Mouse (Mus musculus) heart, embryonic 12.5 days (tissue): ENCODE data around the gene Gm43191. TPM values are rescaled to one million over a fixed set of nuclear protein-coding genes. Genes with fewer than 3 reads are reported as not detected.

ENCODE experiments used
- ATAC-seq: fragments of 200-750 bp; cut with Nextera tagmentation; 2 replicates; pipeline ENCODE4 v1.8.0; 2017; ENCODE audit warnings: moderate TSS enrichment, moderate library complexity; ENCODE audit not compliant: insufficient number of reproducible peaks, low FRiP score
- H3K27ac ChIP-seq: fragments of 300-500 bp; sonication (generic); 2 replicates; pipeline ENCODE4 v1.5.1; 2016; ENCODE audit warnings: mild to moderate bottlenecking, moderate library complexity; ENCODE audit not compliant: poor library complexity, severe bottlenecking
- H3K27me3 ChIP-seq: fragments of 300-500 bp; sonication (generic); replicated peaks from 2 replicates; pipeline ENCODE4 v1.6.1; 2016; ENCODE audit warnings: mild to moderate bottlenecking, moderate library complexity
- H3K36me3 ChIP-seq: fragments of 300-500 bp; sonication (generic); 2 replicates; pipeline ENCODE4 v1.6.1; 2016; ENCODE audit warnings: mild to moderate bottlenecking, moderate library complexity
- H3K4me1 ChIP-seq: fragments of 300-500 bp; sonication (generic); replicated peaks from 2 replicates; pipeline ENCODE4 v1.6.1; 2016; ENCODE audit warnings: mild to moderate bottlenecking
- H3K4me2 ChIP-seq: fragments of 300-500 bp; sonication (generic); 2 replicates; pipeline ENCODE4 v1.6.1; 2016; ENCODE audit warnings: mild to moderate bottlenecking, moderate library complexity
- H3K4me3 ChIP-seq: fragments of 300-500 bp; sonication (generic); 2 replicates; pipeline ENCODE4 v1.5.1; 2016; ENCODE audit warnings: mild to moderate bottlenecking
- H3K9ac ChIP-seq: fragments of 300-500 bp; sonication (generic); 2 replicates; pipeline ENCODE4 v1.6.1; 2016; ENCODE audit warnings: mild to moderate bottlenecking, moderate library complexity
- H3K9me3 ChIP-seq: fragments of 300-500 bp; sonication (generic); replicated peaks from 2 replicates; pipeline ENCODE4 v1.6.1; 2016; ENCODE audit warnings: mild to moderate bottlenecking, moderate library complexity
- WGBS: fragments of 180-500 bp; shearing (Covaris S2); methylation state at CpG from one replicate; pipeline ENCODE4 v1.1.7; 2016; 5-methylcytosine and 5-hydroxymethylcytosine counted together
- polyA plus RNA-seq: library from polyadenylated mRNA; unstranded; fragments of >200 nt; fragmentation: Nextera tagmentation; extraction: Ambion mirVana; gene quantifications from 2 replicates; pipeline ENCODE4 v1.2.1, GENCODE M21; 2016

The Gm43191 gene
- polyA plus RNA-seq, 1 experiment from 2014 or later = not detected

GRCm38 (mm10) chr3:116642373-116642772, 38.7 kb downstream of the Gm43191 start:
- Histone ChIP-seq H3K36me3 (peaks cover 77% of the 10 kb centered on the region), H3K4me1 (no peaks in the 10 kb centered on the region), H3K9me3 (no peaks in the 10 kb centered on the region), H3K4me2 (no peak overlapping the region), H3K27ac (no peak overlapping the region), H3K27me3 (no peaks in the 10 kb centered on the region), H3K4me3 (no peak overlapping the region), H3K9ac (no peak overlapping the region)
- no peak for ATAC-seq
- 78% methylated on average over 2 of the region's 2 CpGs for WGBS

GRCm38 (mm10) chr3:116641811-116642371, 39.2 kb downstream of the Gm43191 start:
- Histone ChIP-seq H3K36me3 (peaks cover 75% of the 10 kb centered on the region), H3K4me2 (no peak overlapping the region), H3K4me1 (no peaks in the 10 kb centered on the region), H3K27me3 (no peaks in the 10 kb centered on the region), H3K27ac (no peak overlapping the region), H3K4me3 (no peak overlapping the region), H3K9ac (no peak overlapping the region), H3K9me3 (no peaks in the 10 kb centered on the region)
- no peak for ATAC-seq
- 90% methylated on average over 6 of the region's 6 CpGs for WGBS

- Histone ChIP-seq H3K4me2 (no peak overlapping the region), H3K9me3 (no peaks in the 10 kb centered on the region), H3K27ac (no peak overlapping the region), H3K4me1 (0 out of 2 replicates have a peak, but pooled peaks cover 2% of the 10 kb centered on the region), H3K4me3 (no peak overlapping the region), H3K27me3 (no peaks in the 10 kb centered on the region), H3K36me3 (peaks cover 77% of the 10 kb centered on the region), H3K9ac (no peak overlapping the region)
- WGBS = 78% methylated on average over 1 of the region's 1 CpGs
- 0 out of 2 replicates have a peak, but pooled peaks have one; percentile 48 for ATAC-seq
Measured at GRCm38 (mm10) chr3:116640024-116640423, 41.0 kb downstream of the Gm43191 start.

- Histone ChIP-seq H3K4me2 (no peak overlapping the region), H3K4me1 (0 out of 2 replicates have a peak, but pooled peaks cover 2% of the 10 kb centered on the region), H3K9ac (no peak overlapping the region), H3K27ac (no peak overlapping the region), H3K27me3 (no peaks in the 10 kb centered on the region), H3K9me3 (no peaks in the 10 kb centered on the region), H3K36me3 (peaks cover 78% of the 10 kb centered on the region), H3K4me3 (no peak overlapping the region)
- 91% methylated on average over 7 of the region's 7 CpGs for WGBS
- ATAC-seq = no peak
Measured at GRCm38 (mm10) chr3:116638572-116638971, 42.5 kb downstream of the Gm43191 start.

- ATAC-seq = no peak
- no peak overlapping the region for H3K4me2 ChIP-seq
- no peaks in the 10 kb centered on the region for H3K9me3 ChIP-seq
- no peak overlapping the region for H3K27ac ChIP-seq
- H3K9ac ChIP-seq = no peak overlapping the region
- 86% methylated on average over 9 of the region's 9 CpGs for WGBS
- H3K4me3 ChIP-seq = no peak overlapping the region
- peaks cover 78% of the 10 kb centered on the region for H3K36me3 ChIP-seq
- H3K4me1 ChIP-seq = 0 out of 2 replicates have a peak, but pooled peaks cover 2% of the 10 kb centered on the region
- no peaks in the 10 kb centered on the region for H3K27me3 ChIP-seq
Measured at GRCm38 (mm10) chr3:116637693-116638476, 43.2 kb downstream of the Gm43191 start.

- H3K4me3 ChIP-seq = no peak overlapping the region
- H3K9me3 ChIP-seq = no peaks in the 10 kb centered on the region
- no peak for ATAC-seq
- no peaks in the 10 kb centered on the region for H3K27me3 ChIP-seq
- 0 out of 2 replicates have a peak, but pooled peaks cover 2% of the 10 kb centered on the region for H3K4me1 ChIP-seq
- H3K36me3 ChIP-seq = peaks cover 78% of the 10 kb centered on the region
- H3K4me2 ChIP-seq = no peak overlapping the region
- WGBS = 71% methylated on average over 5 of the region's 5 CpGs
- no peak overlapping the region for H3K9ac ChIP-seq
- no peak overlapping the region for H3K27ac ChIP-seq
Measured at GRCm38 (mm10) chr3:116635799-116636198, 45.3 kb downstream of the Gm43191 start.

GRCm38 (mm10) chr3:116634853-116635252, 46.2 kb downstream of the Gm43191 start:
- no peaks in the 10 kb centered on the region for H3K9me3 ChIP-seq
- no peak overlapping the region for H3K9ac ChIP-seq
- 88% methylated on average over 8 of the region's 8 CpGs for WGBS
- H3K4me3 ChIP-seq = no peak overlapping the region
- no peak for ATAC-seq
- peaks cover 76% of the 10 kb centered on the region for H3K36me3 ChIP-seq
- H3K4me2 ChIP-seq = no peak overlapping the region
- H3K27me3 ChIP-seq = no peaks in the 10 kb centered on the region
- H3K27ac ChIP-seq = no peak overlapping the region
- 0 out of 2 replicates have a peak, but pooled peaks cover 2% of the 10 kb centered on the region for H3K4me1 ChIP-seq

- 0 out of 2 replicates have a peak, but pooled peaks cover 2% of the 10 kb centered on the region for H3K4me1 ChIP-seq
- H3K9me3 ChIP-seq = no peaks in the 10 kb centered on the region
- no peaks in the 10 kb centered on the region for H3K27me3 ChIP-seq
- H3K36me3 ChIP-seq = peaks cover 71% of the 10 kb centered on the region
- H3K9ac ChIP-seq = no peak overlapping the region
- H3K27ac ChIP-seq = no peak overlapping the region
- no peak overlapping the region for H3K4me3 ChIP-seq
- WGBS = 96% methylated on average over 3 of the region's 3 CpGs
- no peak overlapping the region for H3K4me2 ChIP-seq
- no peak for ATAC-seq
Measured at GRCm38 (mm10) chr3:116634091-116634490, 47.0 kb downstream of the Gm43191 start.

- Histone ChIP-seq H3K27ac (no peak overlapping the region), H3K9me3 (no peaks in the 10 kb centered on the region), H3K27me3 (no peaks in the 10 kb centered on the region), H3K36me3 (peaks cover 63% of the 10 kb centered on the region), H3K4me2 (no peak overlapping the region), H3K4me3 (no peak overlapping the region), H3K4me1 (0 out of 2 replicates have a peak, but pooled peaks cover 2% of the 10 kb centered on the region), H3K9ac (no peak overlapping the region)
- WGBS = 93% methylated on average over 3 of the region's 3 CpGs
- ATAC-seq = no peak
Measured at GRCm38 (mm10) chr3:116632971-116633370, 48.1 kb downstream of the Gm43191 start.

GRCm38 (mm10) chr3:116631459-116631858, 49.6 kb downstream of the Gm43191 start:
- H3K27me3 ChIP-seq = no peaks in the 10 kb centered on the region
- ATAC-seq = no peak
- no peak overlapping the region for H3K9ac ChIP-seq
- H3K4me3 ChIP-seq = no peak overlapping the region
- 78% methylated on average over 1 of the region's 1 CpGs for WGBS
- no peak overlapping the region for H3K27ac ChIP-seq
- no peaks in the 10 kb centered on the region for H3K9me3 ChIP-seq
- H3K4me1 ChIP-seq = 0 out of 2 replicates have a peak, but pooled peaks cover 2% of the 10 kb centered on the region
- no peak overlapping the region for H3K4me2 ChIP-seq
- peaks cover 68% of the 10 kb centered on the region for H3K36me3 ChIP-seq

GRCm38 (mm10) chr3:116622641-116623040, 58.4 kb downstream of the Gm43191 start:
- ATAC-seq = no peak
- H3K27me3 ChIP-seq = no peaks in the 10 kb centered on the region
- 95% methylated on average over 7 of the region's 7 CpGs for WGBS
- H3K36me3 ChIP-seq = peaks cover 47% of the 10 kb centered on the region
- no peaks in the 10 kb centered on the region for H3K4me1 ChIP-seq
- no peak overlapping the region for H3K4me2 ChIP-seq
- H3K27ac ChIP-seq = no peak overlapping the region
- H3K9ac ChIP-seq = no peak overlapping the region
- H3K4me3 ChIP-seq = no peak overlapping the region
- H3K9me3 ChIP-seq = no peaks in the 10 kb centered on the region
